Mouse (Mus musculus) midbrain, embryonic 14.5 days (tissue): ENCODE results near the gene Gpr152. TPM values are rescaled to one million over a fixed set of nuclear protein-coding genes. Genes with fewer than 3 reads are reported as not detected.
A peak's percentile ranks its signal among the peaks of the same experiment; 100 is the strongest.

Experiments used
- ATAC-seq: fragments of 200-750 bp; cut with Nextera tagmentation; 2 replicates; pipeline ENCODE4 v1.8.0; 2017; ENCODE audit warnings: moderate number of reproducible peaks, moderate library complexity; ENCODE audit not compliant: low FRiP score, low TSS enrichment
- DNase-seq: peaks from one replicate; pipeline ENCODE4 v3.0.0-alpha.2; 2015
- H3K27ac ChIP-seq: fragments of 300-500 bp; sonication (generic); replicated peaks from 2 replicates; pipeline ENCODE4 v1.5.1; 2014; ENCODE audit warnings: mild to moderate bottlenecking, low read depth, low read length, moderate library complexity
- H3K27me3 ChIP-seq: fragments of 300-500 bp; sonication (generic); 2 replicates; pipeline ENCODE4 v1.6.1; 2014; ENCODE audit warnings: low read length, control low read depth, mixed read lengths; ENCODE audit not compliant: control insufficient read depth, insufficient read depth
- H3K36me3 ChIP-seq: fragments of 300-500 bp; sonication (generic); 2 replicates; pipeline ENCODE4 v1.6.1; 2014; ENCODE audit warnings: low read length, control low read depth; ENCODE audit not compliant: control insufficient read depth, insufficient read depth
- H3K4me1 ChIP-seq: fragments of 300-500 bp; sonication (generic); 2 replicates; pipeline ENCODE4 v1.6.1; 2014; ENCODE audit warnings: mild to moderate bottlenecking, antibody characterized with exemption, low read length, control low read depth; ENCODE audit not compliant: control insufficient read depth, insufficient read depth
- H3K4me2 ChIP-seq: fragments of 300-500 bp; sonication (generic); 2 replicates; pipeline ENCODE4 v1.6.1; 2014; ENCODE audit warnings: mild to moderate bottlenecking, low read length, moderate library complexity
- H3K4me3 ChIP-seq: fragments of 300-500 bp; sonication (generic); replicated peaks from 2 replicates; pipeline ENCODE4 v1.5.1; 2014; ENCODE audit warnings: low read depth, low read length
- H3K9ac ChIP-seq: fragments of 300-500 bp; sonication (generic); replicated peaks from 2 replicates; pipeline ENCODE4 v1.6.1; 2014; ENCODE audit warnings: mild to moderate bottlenecking, low read length, moderate library complexity
- H3K9me3 ChIP-seq: fragments of 300-500 bp; sonication (generic); 2 replicates; pipeline ENCODE4 v1.6.1; 2016; ENCODE audit warnings: low read length, control low read depth, mixed read lengths; ENCODE audit not compliant: control insufficient read depth
- WGBS: fragments of 180-500 bp; shearing (Covaris S2); extraction: QIAGEN DNeasy Blood & Tissue Kit; methylation state at CpG from one replicate; pipeline ENCODE4 v1.1.7; 2014; 5-methylcytosine and 5-hydroxymethylcytosine counted together
- polyA plus RNA-seq: library from polyadenylated mRNA; unstranded; fragments of >200 nt; fragmentation: Nextera tagmentation; extraction: Ambion mirVana; gene quantifications from 2 replicates; pipeline ENCODE4 v1.2.1, GENCODE M21; 2014

Gpr152 gene
- polyA plus RNA-seq, 1 experiment from 2014 or later: not detected

DNA sequence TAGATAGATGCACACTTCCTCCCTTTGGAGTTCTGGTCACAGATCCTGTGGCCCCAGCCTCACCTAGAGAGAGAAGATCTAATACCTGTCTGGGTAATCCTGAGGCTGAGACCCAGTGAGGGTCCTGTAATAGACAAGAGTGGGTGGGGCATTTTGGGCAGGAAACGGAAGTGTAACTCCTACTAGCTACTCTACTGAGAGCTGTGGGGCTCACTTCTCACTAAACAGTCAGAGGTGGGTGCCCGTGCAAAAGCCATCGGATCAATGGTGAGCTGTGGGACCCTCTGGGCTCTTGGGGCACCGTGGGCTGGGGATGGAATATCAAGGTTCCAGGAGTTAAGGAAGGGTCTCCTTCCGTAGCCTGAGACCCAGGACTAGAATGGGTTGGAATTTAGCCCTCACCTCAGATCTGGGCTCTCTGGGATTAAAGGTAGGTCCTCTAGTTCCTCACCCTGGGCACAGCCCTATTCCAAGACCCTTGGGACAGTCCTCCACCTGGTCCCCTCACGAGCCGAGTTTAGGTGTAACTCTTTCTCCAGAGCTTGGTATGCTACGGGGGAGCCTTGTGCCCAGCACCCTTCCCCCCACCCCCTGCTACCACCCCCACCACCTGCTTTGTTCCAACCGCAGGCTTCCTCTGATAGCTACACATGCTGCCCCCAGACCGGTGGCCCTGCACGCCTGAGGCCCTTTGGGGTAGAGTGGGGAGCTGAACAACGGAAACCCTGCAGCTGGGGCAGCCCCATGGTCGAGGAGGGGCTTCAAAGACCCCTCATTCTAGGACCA lies 15.0 kb downstream of the Gpr152 start:
- Histone ChIP-seq H3K9me3 (no peaks in the 10 kb centered on the region), H3K27ac (no peak overlapping the region), H3K36me3 (peaks cover 77% of the 10 kb centered on the region), H3K4me2 (no peak overlapping the region), H3K27me3 (no peaks in the 10 kb centered on the region), H3K4me1 (peaks cover under 1% of the 10 kb centered on the region; the same call in 1 of the 2 replicates), H3K9ac (0 out of 2 replicates have a peak overlapping the region, but pooled peaks have one; percentile 13), H3K4me3 (no peak overlapping the region)
- no peak for ATAC-seq
- DNase-seq: no peak
- WGBS: 84% methylated on average over 13 of the region's 13 CpGs

DNA sequence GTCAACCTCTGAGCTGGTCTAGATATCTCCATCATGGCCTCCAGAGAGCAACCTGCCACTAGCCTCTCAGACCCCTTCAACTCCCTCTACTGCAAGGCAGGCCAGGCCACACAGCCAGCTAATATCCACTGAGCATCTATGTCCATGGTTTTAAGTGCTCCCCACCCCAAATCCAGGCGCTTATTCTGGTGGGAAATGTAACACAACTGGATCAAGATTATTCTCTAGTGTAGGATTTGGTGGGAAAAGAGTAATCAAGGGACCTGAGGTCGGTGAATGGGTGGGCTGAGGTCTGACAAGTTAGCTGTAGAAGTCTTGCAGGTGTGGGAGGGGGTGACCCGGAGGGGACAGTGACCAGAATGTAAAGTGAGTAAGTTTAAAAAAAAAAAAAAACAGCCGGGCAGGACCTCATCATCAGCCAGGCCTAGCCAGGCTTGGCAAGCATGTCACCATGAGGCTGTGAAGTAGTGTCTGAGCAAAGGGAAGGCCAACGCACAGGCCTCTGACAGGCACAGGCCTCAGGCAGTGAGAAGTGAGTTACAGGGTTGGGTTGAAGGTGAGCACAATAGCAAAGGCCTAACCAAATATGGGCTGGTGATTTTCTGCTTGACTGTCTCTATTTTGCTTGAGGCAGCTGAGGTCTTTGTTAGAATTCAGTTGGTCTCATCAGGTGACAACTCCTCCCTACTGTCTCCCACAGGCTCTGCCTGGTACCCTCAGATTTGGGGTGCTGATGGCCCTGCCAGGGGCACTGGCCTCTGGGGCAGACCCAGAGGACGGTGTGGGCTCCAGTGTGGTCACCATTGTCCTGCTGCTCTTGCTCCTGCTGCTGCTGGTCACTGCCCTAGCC lies 15.9 kb downstream of the Gpr152 start:
- no peak for ATAC-seq
- Histone ChIP-seq H3K4me2 (no peak overlapping the region), H3K27me3 (no peaks in the 10 kb centered on the region), H3K4me3 (no peak overlapping the region), H3K27ac (no peak overlapping the region), H3K9me3 (no peaks in the 10 kb centered on the region), H3K4me1 (no peaks in the 10 kb centered on the region), H3K36me3 (peaks cover 75% of the 10 kb centered on the region), H3K9ac (no peak overlapping the region)
- WGBS: 71% methylated on average over 6 of the region's 6 CpGs
- no peak for DNase-seq

DNA sequence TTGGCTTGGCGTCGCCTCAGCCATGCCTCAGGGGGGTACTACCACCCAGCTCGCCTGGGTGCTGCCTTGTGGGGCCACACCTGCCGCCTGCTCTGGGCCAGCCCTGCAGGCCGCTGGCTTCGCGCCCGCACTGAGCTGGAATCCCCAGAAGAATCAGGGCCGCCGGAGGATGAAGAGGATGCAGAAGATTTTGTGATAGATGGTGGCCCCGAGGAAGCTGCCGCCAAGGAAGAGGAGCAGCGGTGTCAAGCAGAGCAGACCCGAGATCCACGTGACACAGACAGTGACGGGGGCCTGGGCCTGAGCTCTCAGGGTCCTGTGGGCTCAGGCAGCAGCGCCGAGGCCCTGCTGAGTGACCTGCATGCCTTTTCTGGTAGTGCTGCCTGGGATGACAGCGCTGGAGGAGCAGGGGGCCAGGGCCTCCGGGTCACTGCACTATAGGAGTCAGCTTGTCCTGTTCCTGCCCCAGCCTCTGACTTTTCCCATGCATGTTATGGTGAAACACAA lies 16.5 kb downstream of the Gpr152 start:
- Histone ChIP-seq H3K4me3 (no peak overlapping the region), H3K9me3 (no peaks in the 10 kb centered on the region), H3K9ac (no peak overlapping the region), H3K27me3 (no peaks in the 10 kb centered on the region), H3K27ac (no peak overlapping the region), H3K36me3 (peaks cover 74% of the 10 kb centered on the region), H3K4me1 (no peaks in the 10 kb centered on the region), H3K4me2 (no peak overlapping the region)
- ATAC-seq (no peak), DNase-seq (no peak)
- WGBS: 70% methylated on average over 20 of the region's 20 CpGs

DNA sequence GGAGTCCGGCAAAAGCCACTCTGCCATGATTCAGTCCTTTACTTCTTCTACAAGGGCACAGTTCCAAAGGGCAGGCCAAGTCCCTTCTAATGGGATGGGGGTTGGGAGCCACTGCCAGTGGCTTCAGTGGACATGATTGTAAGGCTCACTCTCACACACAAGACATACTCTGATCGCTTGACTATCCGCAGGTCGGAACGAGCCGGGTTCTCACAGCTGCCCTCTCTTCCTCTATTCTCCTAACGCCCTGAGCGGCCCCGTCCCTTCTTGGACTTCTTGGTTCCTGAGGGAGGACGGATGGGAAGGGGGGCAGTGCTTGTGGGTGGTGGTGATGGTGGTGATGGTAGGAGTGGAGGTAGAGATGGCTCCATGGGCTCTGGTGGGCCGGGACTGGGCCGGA lies 17.2 kb downstream of the Gpr152 start:
- H3K4me3 ChIP-seq: no peak overlapping the region
- no peak overlapping the region for H3K27ac ChIP-seq
- H3K9me3 ChIP-seq: no peaks in the 10 kb centered on the region
- no peak overlapping the region for H3K4me2 ChIP-seq
- no peak overlapping the region for H3K9ac ChIP-seq
- no peak for ATAC-seq
- H3K36me3 ChIP-seq: peaks cover 76% of the 10 kb centered on the region
- H3K4me1 ChIP-seq: no peaks in the 10 kb centered on the region
- 89% methylated on average over 12 of the region's 12 CpGs for WGBS
- DNase-seq: no peak
- H3K27me3 ChIP-seq: no peaks in the 10 kb centered on the region

DNA sequence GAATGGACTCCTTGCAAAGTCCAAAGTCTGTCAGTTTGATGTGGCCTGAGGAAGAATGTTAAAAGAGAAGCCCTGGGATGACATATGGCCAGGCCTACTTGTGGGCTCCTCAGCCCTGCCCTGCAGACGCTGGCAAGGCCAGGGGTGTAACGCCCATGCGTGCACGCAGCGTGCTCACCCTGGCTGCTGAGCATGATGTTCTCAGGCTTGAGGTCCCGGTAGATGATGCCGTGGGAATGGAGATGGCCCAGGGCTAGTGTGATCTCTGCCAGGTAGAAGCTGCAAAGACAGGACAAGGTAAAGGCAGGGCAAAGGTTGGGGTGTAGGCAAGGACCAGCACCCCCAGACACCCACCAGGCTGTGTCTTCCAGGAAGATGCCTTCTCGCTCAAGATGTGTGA lies 19.5 kb downstream of the Gpr152 start:
- DNase-seq: no peak
- no peak overlapping the region for H3K9ac ChIP-seq
- peaks cover 62% of the 10 kb centered on the region for H3K36me3 ChIP-seq
- H3K4me2 ChIP-seq: no peak overlapping the region
- H3K4me1 ChIP-seq: peaks cover 13% of the 10 kb centered on the region
- H3K27me3 ChIP-seq: no peaks in the 10 kb centered on the region
- H3K4me3 ChIP-seq: no peak overlapping the region
- H3K9me3 ChIP-seq: no peaks in the 10 kb centered on the region
- H3K27ac ChIP-seq: no peak overlapping the region
- ATAC-seq: no peak
- WGBS: 97% methylated on average over 8 of the region's 8 CpGs

DNA sequence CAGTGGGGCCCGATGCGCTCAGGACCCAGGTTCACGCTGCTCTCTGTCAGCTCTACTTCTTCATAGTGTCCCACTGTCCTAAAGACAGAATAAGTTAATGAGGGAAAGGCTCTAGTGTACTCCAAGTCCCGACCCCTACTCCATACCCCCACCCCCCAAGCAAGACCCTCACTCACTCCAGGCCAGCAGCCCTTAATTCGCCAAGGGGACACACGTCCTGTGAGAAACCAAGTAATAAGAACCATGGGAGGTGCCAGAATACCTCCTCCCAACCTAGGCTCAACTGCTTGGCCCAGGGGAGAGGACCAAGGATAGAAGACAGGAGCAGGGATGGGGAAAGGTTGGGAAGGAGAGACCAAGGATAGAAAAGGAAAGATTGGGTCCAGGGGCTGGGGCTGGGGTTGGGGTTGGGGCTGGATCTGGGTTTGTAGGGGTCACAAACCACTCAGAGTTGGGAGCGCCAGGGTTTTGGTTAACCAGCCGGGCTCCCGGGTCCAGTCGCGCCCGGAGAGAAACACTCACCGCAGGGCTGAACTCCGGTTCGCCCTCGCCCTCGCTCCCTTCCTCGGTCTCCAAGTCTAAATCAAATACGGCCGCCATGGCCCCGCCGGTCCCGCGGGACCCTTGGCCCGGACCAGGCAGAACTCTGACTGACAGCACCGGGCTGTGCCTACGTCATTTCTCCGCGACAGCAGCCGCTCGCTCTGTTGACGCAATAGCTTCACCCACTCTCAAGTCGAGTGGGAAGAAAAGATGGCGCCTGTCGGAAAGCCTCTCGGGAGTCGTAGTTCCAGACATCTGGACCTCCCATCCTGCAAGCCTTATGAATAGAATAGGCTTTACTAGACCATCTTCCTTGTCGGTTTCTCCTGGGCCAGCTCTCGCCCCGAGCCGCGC lies 23.3 kb downstream of the Gpr152 start, which contains the start of gene Rps6kb2:
TSS of gene Rps6kb2 (minus strand) at position 709 of the 897 bp plus-strand sequence.
- peaks cover 13% of the 10 kb centered on the region for H3K4me1 ChIP-seq
- ATAC-seq: peak; percentile 88
- no peaks in the 10 kb centered on the region for H3K9me3 ChIP-seq
- H3K27me3 ChIP-seq: no peaks in the 10 kb centered on the region
- H3K9ac ChIP-seq: peak within 1 kb of the TSS; percentile 67
- 7% methylated on average over 42 of the region's 42 CpGs for WGBS
- peak within 1 kb of the TSS; percentile 72 for H3K4me2 ChIP-seq
- DNase-seq: peak; percentile 98
- H3K27ac ChIP-seq: peak within 1 kb of the TSS; percentile 88
- peak within 1 kb of the TSS; percentile 56 for H3K4me3 ChIP-seq
- H3K36me3 ChIP-seq: peaks cover 35% of the 10 kb centered on the region

DNA sequence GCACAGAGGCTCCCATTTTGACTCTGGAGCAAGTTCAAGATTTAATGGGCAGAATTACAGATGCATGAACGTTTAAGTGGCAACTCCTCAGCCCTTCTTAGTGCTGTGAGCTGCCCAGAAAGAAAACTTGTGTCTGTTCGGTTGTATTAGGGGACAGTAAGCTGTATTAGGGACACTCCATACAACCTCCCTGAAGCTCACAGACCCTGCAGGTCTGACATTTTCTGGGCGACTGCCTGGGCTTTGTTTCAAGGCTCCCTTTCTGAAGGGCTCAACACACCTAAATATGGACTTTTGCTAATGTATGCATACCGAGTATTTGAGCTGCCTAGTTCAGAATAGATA lies 23.9 kb downstream of the Gpr152 start:
- Histone ChIP-seq H3K4me3 (peak overlapping the region; percentile 56), H3K9ac (peak overlapping the region; percentile 67), H3K4me2 (peak overlapping the region; percentile 72), H3K27ac (peak overlapping the region; percentile 88), H3K27me3 (no peaks in the 10 kb centered on the region), H3K36me3 (peaks cover 29% of the 10 kb centered on the region), H3K4me1 (peaks cover 13% of the 10 kb centered on the region), H3K9me3 (no peaks in the 10 kb centered on the region)
- WGBS: 34% methylated on average over 4 of the region's 4 CpGs
- DNase-seq: no peak
- ATAC-seq: peak; percentile 38; the same call in 1 of the 2 replicates

DNA sequence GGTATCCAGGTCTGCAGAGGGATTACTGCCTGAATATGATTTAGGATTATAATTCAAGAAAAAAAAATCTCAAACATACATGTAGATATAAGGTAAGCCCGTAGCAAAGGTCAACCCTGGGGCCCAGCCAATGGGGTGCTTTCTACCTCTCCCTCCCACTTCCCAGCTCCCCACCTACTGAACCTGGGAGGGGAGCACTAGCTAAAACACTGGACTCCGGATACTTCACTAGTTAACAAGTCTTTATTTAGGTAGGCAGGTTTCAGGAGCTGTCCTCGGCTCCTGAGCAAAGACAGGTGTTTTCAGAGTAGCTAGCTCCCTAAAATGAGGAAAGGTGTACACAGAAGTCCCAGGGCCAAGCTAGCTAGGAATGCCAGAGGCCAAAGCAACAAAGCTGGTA lies 24.5 kb downstream of the Gpr152 start:
- WGBS: 84% methylated on average over 3 of the region's 3 CpGs
- no peak overlapping the region for H3K4me3 ChIP-seq
- ATAC-seq (no peak), DNase-seq (no peak)
- no peak overlapping the region for H3K4me2 ChIP-seq
- H3K36me3 ChIP-seq: peaks cover 23% of the 10 kb centered on the region
- no peaks in the 10 kb centered on the region for H3K27me3 ChIP-seq
- H3K27ac ChIP-seq: peak overlapping the region; percentile 88
- H3K9ac ChIP-seq: peak overlapping the region; percentile 67; the same call in 1 of the 2 replicates
- H3K9me3 ChIP-seq: no peaks in the 10 kb centered on the region
- peaks cover 13% of the 10 kb centered on the region for H3K4me1 ChIP-seq
